Mouse (Mus musculus) small intestine, adult 2 months (tissue): ENCODE results near the gene AC141477.1. TPM values are rescaled to one million over a fixed set of nuclear protein-coding genes. Genes with fewer than 3 reads are reported as not detected.

Experiments
- H3K27ac ChIP-seq: fragments of 200-500 bp; 2 replicates; pipeline ENCODE4 v1.5.1; 2012; ENCODE audit warnings: low read depth, low read length, control low read depth, inconsistent platforms; ENCODE audit not compliant: insufficient read depth
- H3K27me3 ChIP-seq: fragments of 200-500 bp; 2 replicates; pipeline ENCODE4 v1.6.1; 2012; ENCODE audit warnings: mild to moderate bottlenecking, moderate library complexity, low read length, inconsistent platforms; ENCODE audit not compliant: control insufficient read depth, insufficient read depth
- H3K36me3 ChIP-seq: fragments of 200-500 bp; 2 replicates; pipeline ENCODE4 v1.6.1; 2012; ENCODE audit warnings: mild to moderate bottlenecking, low read length, control low read depth, inconsistent platforms; ENCODE audit not compliant: control insufficient read depth, insufficient read depth
- H3K4me1 ChIP-seq: fragments of 200-500 bp; 2 replicates; pipeline ENCODE4 v1.6.1; 2012; ENCODE audit warnings: low read length, inconsistent platforms, mixed read lengths; ENCODE audit not compliant: control insufficient read depth, insufficient read depth, insufficient read length
- H3K4me3 ChIP-seq: fragments of 200-500 bp; 2 replicates; pipeline ENCODE4 v1.5.1; 2012; ENCODE audit warnings: low read depth, mild to moderate bottlenecking, control low read depth, inconsistent platforms, low read length, moderate library complexity
- CTCF ChIP-seq: fragments of 200-500 bp; IDR thresholded peaks from 2 replicates; pipeline ENCODE4 v1.5.1; 2012; ENCODE audit warnings: low read depth, mild to moderate bottlenecking, control low read depth, inconsistent platforms, low read length, moderate library complexity, mixed read lengths; ENCODE audit not compliant: insufficient replicate concordance, insufficient read length; ENCODE audit errors: extremely low read depth
- POLR2A ChIP-seq: fragments of 200-500 bp; IDR thresholded peaks from 2 replicates; pipeline ENCODE4 v1.6.1; 2012; ENCODE audit warnings: low read depth, mild to moderate bottlenecking, control low read depth, inconsistent platforms, low read length, moderate library complexity
- WGBS: fragments of 180-500 bp; shearing (Covaris S2); methylation state at CpG from one replicate; pipeline ENCODE4 v1.1.7; 2018; 5-methylcytosine and 5-hydroxymethylcytosine counted together
- polyA plus RNA-seq: library from polyadenylated mRNA; depleted of rRNA; stranded (reverse); fragments of >200 nt; gene quantifications from 2 replicates; pipeline ENCODE4 v1.2.3, GENCODE M21; 2012

The AC141477.1 gene
- polyA plus RNA-seq, 1 experiment: not detected

DNA sequence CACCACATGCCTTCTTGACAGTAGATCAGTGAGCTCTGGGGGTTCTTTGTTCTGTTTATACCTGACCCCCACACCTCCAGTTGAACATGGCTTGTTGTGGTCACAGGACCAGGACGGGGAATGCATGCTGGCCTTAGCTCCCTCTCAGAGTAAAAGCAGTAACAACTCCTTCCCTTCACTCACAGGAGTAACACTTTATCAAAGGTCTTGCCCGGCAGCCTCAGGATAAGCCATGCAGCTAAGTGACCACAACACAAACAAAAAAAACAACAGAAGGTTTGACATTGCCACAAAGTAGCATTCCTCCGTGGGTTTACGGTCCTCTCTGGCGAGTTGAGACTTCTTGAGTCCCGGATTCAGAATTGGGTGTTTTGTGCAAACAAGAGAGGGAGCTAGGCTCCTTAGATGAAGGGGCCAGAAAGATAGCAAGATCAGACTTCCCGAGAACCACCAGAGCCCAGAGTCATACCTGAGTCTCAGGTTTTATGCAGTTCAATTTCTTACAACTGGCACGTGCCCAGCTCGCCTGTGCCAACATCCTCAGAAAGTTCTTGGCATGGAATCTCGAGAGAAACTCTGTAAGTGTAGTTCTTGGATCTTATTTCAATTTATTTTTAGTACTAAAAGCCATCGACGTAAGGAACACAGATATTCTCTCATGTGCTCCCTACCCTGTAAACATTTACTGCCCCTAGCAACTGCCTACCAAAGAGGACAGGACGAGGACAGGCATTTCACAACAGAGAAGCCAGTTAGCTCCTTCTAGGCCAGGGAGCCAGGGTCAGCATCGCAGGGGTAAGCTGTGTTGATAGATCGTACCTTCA lies 7.4 kb upstream of the AC141477.1 start:
- Histone ChIP-seq H3K4me3 (no peak overlapping the region), H3K27ac (peak overlapping the region; percentile 25; the same call in 1 of the 2 replicates), H3K36me3 (no peaks in the 10 kb centered on the region), H3K4me1 (peaks cover 9% of the 10 kb centered on the region; the same call in 1 of the 2 replicates), H3K27me3 (no peaks in the 10 kb centered on the region)
- WGBS: 72% methylated on average over 15 of the region's 15 CpGs
- TF ChIP-seq CTCF (no peak), POLR2A (no peak)

DNA sequence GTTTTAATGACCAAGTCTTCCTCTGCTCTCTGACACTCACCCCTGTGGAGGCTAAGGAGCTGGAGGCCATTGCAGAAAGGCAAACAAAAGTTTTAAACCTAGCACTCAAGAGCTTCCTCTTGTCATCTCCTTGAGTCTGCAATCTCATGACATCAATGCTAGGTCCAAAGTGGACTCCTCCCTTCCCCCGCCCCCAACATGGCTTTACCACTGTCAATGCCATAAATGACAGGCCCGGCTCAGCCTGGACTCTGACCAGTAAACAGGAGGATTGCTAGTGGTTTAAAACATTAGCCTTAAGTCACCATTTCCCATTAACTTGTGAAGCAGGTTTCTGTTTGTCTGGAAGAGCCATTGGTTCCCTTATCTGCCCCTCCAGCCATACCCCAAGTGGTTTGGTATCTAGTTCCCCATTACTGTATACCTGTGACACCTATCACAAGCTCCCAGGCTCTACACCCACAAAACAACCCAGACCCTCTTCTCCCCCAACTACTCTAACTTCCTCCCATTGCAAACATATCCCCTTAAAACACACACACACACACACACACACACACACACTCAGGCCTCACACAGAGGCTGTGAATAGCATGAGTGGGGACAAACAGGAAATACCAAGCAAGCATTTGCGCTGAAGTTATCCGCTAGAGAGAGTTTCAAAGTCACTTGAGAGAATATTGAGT lies 5.9 kb upstream of the AC141477.1 start:
- H3K4me3 ChIP-seq: no peak overlapping the region
- WGBS: 44% methylated on average over 4 of the region's 4 CpGs
- TF ChIP-seq CTCF: no peak
- TF ChIP-seq POLR2A: no peak
- H3K4me1 ChIP-seq: peaks cover 11% of the 10 kb centered on the region; the same call in 1 of the 2 replicates
- H3K27me3 ChIP-seq: no peaks in the 10 kb centered on the region
- peak overlapping the region; percentile 59 for H3K27ac ChIP-seq
- H3K36me3 ChIP-seq: no peaks in the 10 kb centered on the region

DNA sequence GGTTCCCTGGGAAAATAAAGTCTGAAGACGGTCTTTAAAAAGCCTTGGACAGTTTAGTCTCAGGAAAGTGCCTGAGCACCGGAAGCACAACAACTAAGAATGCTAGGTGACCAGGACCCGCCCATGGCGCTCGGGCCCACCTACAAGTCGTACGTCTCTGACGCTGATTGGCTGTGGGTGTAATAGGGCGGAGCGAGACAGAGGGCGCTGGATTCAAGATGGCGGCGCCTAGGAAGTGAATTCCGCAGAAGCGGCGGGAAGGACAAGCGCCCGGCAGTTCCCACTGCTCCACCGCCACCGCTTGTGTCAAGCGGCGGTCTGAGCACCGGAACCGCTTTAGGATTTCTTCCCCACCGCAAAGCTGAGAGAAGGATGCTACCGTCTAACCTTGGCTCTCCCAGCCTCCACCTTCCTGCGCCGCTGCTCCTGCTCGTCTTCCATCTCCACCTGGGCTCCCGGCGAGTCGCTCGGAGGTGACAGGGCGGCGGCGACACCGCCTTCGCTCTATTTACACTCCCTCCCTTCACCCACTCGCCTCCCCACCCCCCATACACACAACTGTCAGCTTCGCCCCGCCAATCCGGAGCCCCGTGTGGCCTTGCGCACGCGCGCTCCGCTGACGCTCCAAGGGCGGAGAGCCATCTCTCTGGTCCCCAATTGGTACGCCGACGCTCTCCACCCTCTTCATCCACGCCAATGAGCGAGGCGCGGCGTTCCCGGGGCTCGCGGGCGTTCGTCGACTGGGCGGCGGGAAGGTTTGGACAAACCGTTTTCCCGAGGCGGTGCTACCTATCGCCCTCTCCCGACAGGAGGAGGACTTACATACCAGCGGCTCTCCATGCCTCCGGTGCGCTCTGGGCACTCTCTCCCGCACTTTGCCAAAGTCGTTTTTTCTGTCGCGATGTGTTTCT lies 2.2 kb upstream of the AC141477.1 start, which contains the start of gene Pcnt:
Gene Pcnt, minus strand, starts transcription at position 609 of the 911 bp plus-strand sequence.
- Histone ChIP-seq H3K4me1 (peaks cover 11% of the 10 kb centered on the region; the same call in 1 of the 2 replicates), H3K27me3 (no peaks in the 10 kb centered on the region), H3K36me3 (peaks cover 12% of the 10 kb centered on the region), H3K4me3 (peak within 1 kb of the TSS; percentile 86), H3K27ac (peak within 1 kb of the TSS; percentile 98)
- under 1% methylated on average over 78 of the region's 78 CpGs for WGBS
- peak; percentile 39; the same call in 1 of the 2 replicates for TF ChIP-seq CTCF
- peak; percentile 45 for TF ChIP-seq POLR2A

DNA sequence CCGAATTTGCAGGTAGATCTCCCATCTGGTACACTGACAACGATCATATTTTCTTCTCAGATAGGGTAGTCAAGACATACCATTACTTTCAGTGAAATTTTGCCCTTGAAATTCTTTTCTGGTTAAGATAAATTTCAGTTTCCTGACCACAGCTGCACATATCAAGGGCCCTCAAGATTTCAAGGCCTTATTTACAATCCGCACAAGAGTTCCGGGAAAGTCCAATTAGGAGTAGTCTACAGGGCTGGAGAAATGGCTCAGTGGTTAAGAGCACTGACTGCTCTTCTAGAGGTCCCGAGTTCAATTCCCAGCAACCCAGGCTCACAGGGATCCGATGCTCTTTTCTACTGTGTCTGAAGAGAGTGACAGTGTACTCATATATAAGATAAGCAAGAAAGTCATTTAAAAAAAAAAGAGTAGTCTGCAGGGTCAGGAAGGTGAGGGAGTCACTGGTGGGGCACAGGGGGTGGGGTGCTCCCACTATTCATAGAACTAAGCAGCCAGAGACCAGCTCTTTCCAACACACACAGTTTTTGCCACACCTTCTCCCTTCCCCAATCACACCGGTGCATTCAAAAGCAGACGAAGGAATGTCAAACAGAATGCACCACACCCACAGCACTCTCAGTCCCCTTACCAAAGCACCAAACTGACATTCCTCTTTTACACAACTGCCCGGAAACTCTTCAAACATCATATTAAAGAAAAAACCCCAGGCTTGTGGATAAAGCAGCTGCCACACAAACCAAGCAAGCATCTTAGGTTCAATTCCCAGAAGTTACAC lies 945 bp downstream of the AC141477.1 start:
- Histone ChIP-seq H3K4me1 (peaks cover 3% of the 10 kb centered on the region; the same call in 1 of the 2 replicates), H3K27me3 (no peaks in the 10 kb centered on the region), H3K4me3 (no peak overlapping the region), H3K36me3 (peaks cover 41% of the 10 kb centered on the region), H3K27ac (no peak overlapping the region)
- 78% methylated on average over 9 of the region's 9 CpGs for WGBS
- TF ChIP-seq POLR2A (no peak), CTCF (no peak)

DNA sequence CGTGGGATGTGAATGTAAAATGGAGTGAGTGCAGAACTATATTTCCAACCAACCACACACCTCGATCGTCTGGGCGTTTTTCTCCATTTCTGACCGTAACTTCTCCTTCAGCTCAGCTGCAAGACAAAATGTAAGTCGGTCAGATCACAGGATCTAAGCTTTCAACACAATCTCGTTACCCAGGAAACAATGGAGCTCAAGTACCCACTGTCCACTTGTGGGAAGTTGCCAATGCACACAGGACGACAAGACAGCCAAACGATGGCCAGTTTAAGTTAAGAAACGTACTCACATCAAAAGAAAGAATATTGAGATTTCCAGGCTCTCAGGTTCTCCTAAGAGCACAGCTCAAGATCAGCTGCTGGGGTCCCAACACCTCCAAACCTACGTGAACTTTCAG lies 6.3 kb downstream of the AC141477.1 start:
- no peaks in the 10 kb centered on the region for H3K4me1 ChIP-seq
- H3K4me3 ChIP-seq: no peak overlapping the region
- peaks cover 75% of the 10 kb centered on the region for H3K36me3 ChIP-seq
- no peak overlapping the region for H3K27ac ChIP-seq
- no peaks in the 10 kb centered on the region for H3K27me3 ChIP-seq
- no peak for TF ChIP-seq POLR2A
- TF ChIP-seq CTCF: no peak
- 95% methylated on average over 11 of the region's 11 CpGs for WGBS

DNA sequence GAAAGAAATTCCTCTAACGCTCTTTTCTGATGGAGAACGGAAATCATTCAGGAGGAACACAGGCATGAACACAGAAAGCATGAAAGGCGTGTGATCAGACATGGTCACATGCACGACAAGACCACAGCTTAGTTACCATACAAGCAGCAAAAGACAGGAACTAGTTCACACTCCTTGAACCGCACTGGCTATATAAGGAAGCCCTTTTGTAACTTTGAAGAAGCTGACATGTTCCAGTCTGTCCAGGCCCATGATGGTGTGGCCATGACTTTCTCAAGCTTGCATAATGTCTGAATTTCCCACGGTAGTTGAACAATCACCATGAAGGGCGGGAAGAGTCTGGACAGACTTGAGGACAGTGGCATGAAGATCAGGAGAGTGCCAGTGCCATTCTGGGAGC lies 14.6 kb downstream of the AC141477.1 start:
- TF ChIP-seq CTCF (no peak), POLR2A (no peak)
- Histone ChIP-seq H3K27ac (no peak overlapping the region), H3K27me3 (no peaks in the 10 kb centered on the region), H3K4me3 (no peak overlapping the region), H3K4me1 (no peaks in the 10 kb centered on the region), H3K36me3 (peaks cover 66% of the 10 kb centered on the region)
- 88% methylated on average over 7 of the region's 7 CpGs for WGBS
